Mouse (Mus musculus) small intestine, adult 10 weeks (tissue): ENCODE measurements around the gene Tfec. TPM values are rescaled to one million over a fixed set of nuclear protein-coding genes. Genes with fewer than 3 reads are reported as not detected.

ENCODE experiments used
- polyA plus RNA-seq: library from polyadenylated mRNA; stranded (reverse); fragments of 350-450 nt; fragmentation: Illumina TruSeq; extraction: RNeasy Lipid Tissue Mini Kit (QIAGEN cat#74804); gene quantifications from one replicate; pipeline ENCODE4 v1.2.3, GENCODE M21; 2014; ENCODE audit warnings: low replicate concordance

Gene Tfec
- 0.67 TPM for polyA plus RNA-seq

GRCm38 (mm10) chr6:16898251-16898862 lies at the start of gene Tfec:
Gene Tfec, minus strand, starts transcription at chr6:16898441.

Other genes with a start within 250 kb of the Tfec start
- gene Tes, start 166.7 kb upstream of the Tfec start, polyA plus RNA-seq: 128 TPM